Mouse (Mus musculus) small intestine, adult 10 weeks (tissue): ENCODE measurements around the gene Olfr965. TPM values are rescaled to one million over a fixed set of nuclear protein-coding genes. Genes with fewer than 3 reads are reported as not detected.

ENCODE experiments used
- polyA plus RNA-seq: library from polyadenylated mRNA; stranded (reverse); fragments of 350-450 nt; fragmentation: Illumina TruSeq; extraction: RNeasy Lipid Tissue Mini Kit (QIAGEN cat#74804); gene quantifications from one replicate; pipeline ENCODE4 v1.2.3, GENCODE M21; 2014; ENCODE audit warnings: low replicate concordance

Gene Olfr965
- polyA plus RNA-seq, result not detected

GRCm38 (mm10) chr9:39711053-39711452 lies at the start of gene Olfr965:
Olfr965 (plus strand) TSS chr9:39711353.

GRCm38 (mm10) chr9:39666905-39667304 lies 44.2 kb upstream of the Olfr965 start, which contains the start of gene Olfr963:
Olfr963 (plus strand) TSS chr9:39667205.

DNA sequence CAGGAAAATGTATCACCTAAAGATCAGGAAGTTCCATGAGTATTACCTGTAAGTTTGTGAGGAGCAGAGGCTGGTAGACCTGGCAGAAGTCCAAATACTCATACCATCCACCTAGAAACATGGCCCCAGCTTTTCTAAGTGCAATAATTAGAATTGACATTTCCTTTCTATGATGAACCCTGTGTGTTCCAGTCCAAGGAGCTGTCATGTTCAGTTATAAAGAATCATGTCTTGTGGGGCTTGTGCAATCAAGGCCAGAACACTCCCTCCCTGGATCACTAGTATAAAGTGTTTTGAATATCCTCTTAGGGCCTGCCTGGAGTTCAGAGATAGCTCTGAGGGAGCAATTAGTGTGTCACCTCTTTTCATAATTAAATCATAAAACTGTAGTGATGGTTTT lies 4.1 kb upstream of the Olfr965 start, which contains the start of gene Olfr149:
TSS of gene Olfr149 (minus strand) at position 101 of the 400 bp plus-strand sequence.

DNA sequence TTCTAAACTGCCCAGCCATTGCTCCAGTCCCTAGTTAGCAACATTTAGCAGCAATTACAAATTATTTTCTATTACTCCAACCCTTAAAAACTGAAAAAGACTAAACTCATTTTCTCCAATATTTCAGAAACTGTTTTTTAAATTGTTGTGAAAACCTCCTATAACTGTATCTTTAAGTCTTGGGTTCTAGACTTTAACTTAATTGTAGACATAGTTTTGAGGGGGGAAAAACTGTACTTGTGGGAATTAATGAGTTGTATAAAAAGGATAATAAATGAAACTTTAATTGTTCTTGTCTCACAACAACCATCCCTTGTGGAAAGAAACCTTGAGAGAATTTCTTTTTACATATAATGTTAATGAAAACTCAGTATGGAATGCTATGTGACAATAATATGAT lies 19.5 kb downstream of the Olfr965 start, which contains the start of gene Olfr150:
TSS of gene Olfr150 (plus strand) at position 301 of the 400 bp plus-strand sequence.

DNA sequence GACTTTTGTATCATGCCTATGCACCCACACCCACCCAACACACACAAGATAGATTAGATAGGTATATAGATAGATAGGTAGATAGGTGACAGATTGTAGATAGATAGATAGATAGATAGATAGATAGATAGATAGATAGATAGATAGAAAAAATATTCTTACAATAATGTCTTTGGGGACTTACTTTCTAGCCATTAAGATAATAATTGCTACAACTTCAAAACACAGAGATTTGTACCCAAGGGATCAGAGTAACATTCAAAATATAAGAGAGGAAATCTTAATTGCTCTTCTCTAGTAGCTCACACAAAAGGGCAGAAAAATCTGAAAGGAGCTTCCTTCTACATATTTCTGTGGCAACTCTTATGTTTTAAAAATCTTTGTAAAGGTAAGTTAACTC lies 34.8 kb downstream of the Olfr965 start, which contains the start of gene Olfr967:
TSS of gene Olfr967 (plus strand) at position 301 of the 400 bp plus-strand sequence.

Other genes with a start within 250 kb of the Olfr965 start
- gene Olfr955, start 239.4 kb upstream of the Olfr965 start, polyA plus RNA-seq, result not detected
- gene Olfr44, start 217.4 kb upstream of the Olfr965 start, polyA plus RNA-seq, result not detected
- gene Olfr957, start 195.5 kb upstream of the Olfr965 start, polyA plus RNA-seq, result not detected
- gene Olfr958, start 157.3 kb upstream of the Olfr965 start, polyA plus RNA-seq, result not detected
- not detected for gene Olfr959, start 135.8 kb upstream of the Olfr965 start, polyA plus RNA-seq
- 1.5 TPM for gene AW551984, start 107.0 kb upstream of the Olfr965 start, polyA plus RNA-seq
- gene Olfr148, start 100.7 kb upstream of the Olfr965 start, polyA plus RNA-seq, result not detected
- not detected for gene Olfr960, start 90.0 kb upstream of the Olfr965 start, polyA plus RNA-seq
- not detected for gene Olfr961, start 66.3 kb upstream of the Olfr965 start, polyA plus RNA-seq
- gene Olfr963, start 44.1 kb upstream of the Olfr965 start, polyA plus RNA-seq, result not detected
- gene Olfr149, start 4.2 kb upstream of the Olfr965 start, polyA plus RNA-seq, result not detected
- not detected for gene Olfr150, start 19.6 kb downstream of the Olfr965 start, polyA plus RNA-seq
- not detected for gene Olfr967, start 34.9 kb downstream of the Olfr965 start, polyA plus RNA-seq
- gene Olfr968, start 71.9 kb downstream of the Olfr965 start, polyA plus RNA-seq, result not detected
- gene Olfr969, start 79.6 kb downstream of the Olfr965 start, polyA plus RNA-seq, result not detected
- gene Olfr970, start 97.5 kb downstream of the Olfr965 start, polyA plus RNA-seq, result not detected
- not detected for gene Olfr971, start 125.5 kb downstream of the Olfr965 start, polyA plus RNA-seq
- not detected for gene Olfr972, start 155.1 kb downstream of the Olfr965 start, polyA plus RNA-seq
- not detected for gene Olfr229, start 196.0 kb downstream of the Olfr965 start, polyA plus RNA-seq
- not detected for gene Olfr974, start 226.1 kb downstream of the Olfr965 start, polyA plus RNA-seq
- not detected for gene Olfr975, start 240.7 kb downstream of the Olfr965 start, polyA plus RNA-seq
- gene Olfr976, start 249.8 kb downstream of the Olfr965 start, polyA plus RNA-seq, result not detected